Mouse (Mus musculus) liver, adult 2 months (tissue): ENCODE measurements around the gene Mfsd12. TPM values are rescaled to one million over a fixed set of nuclear protein-coding genes. Genes with fewer than 3 reads are reported as not detected.

Experiments used
- DNase-seq: peaks from one replicate; pipeline ENCODE4 v3.0.0-alpha.2; 2011; ENCODE audit warnings: low read depth, low spot score; ENCODE audit errors: extremely low read depth
- H3K27ac ChIP-seq: fragments of 200-500 bp; replicated peaks from 2 replicates; pipeline ENCODE4 v1.5.1; 2012; ENCODE audit warnings: low read depth, mild to moderate bottlenecking, control low read depth, inconsistent platforms, low read length; ENCODE audit not compliant: insufficient read depth
- H3K27me3 ChIP-seq: fragments of 200-500 bp; 2 replicates; pipeline ENCODE4 v1.6.1; 2012; ENCODE audit warnings: mild to moderate bottlenecking, moderate library complexity, low read length, inconsistent platforms; ENCODE audit not compliant: control insufficient read depth, insufficient read depth
- H3K36me3 ChIP-seq: fragments of 200-500 bp; 2 replicates; pipeline ENCODE4 v1.6.1; 2012; ENCODE audit warnings: low read length, inconsistent platforms; ENCODE audit not compliant: control insufficient read depth, insufficient read depth
- H3K4me1 ChIP-seq: fragments of 200-500 bp; 2 replicates; pipeline ENCODE4 v1.6.1; 2011; ENCODE audit warnings: low read length; ENCODE audit not compliant: control insufficient read depth, insufficient read depth
- H3K4me3 ChIP-seq: fragments of 200-500 bp; 2 replicates; pipeline ENCODE4 v1.5.1; 2011; ENCODE audit warnings: low read depth, mild to moderate bottlenecking, control low read depth, low read length, moderate library complexity; ENCODE audit not compliant: insufficient read depth
- H3K79me2 ChIP-seq: fragments of 200-500 bp; 2 replicates; pipeline ENCODE4 v1.6.1; 2012; ENCODE audit warnings: inconsistent platforms, mild to moderate bottlenecking, low read length, moderate library complexity; ENCODE audit not compliant: control insufficient read depth, insufficient read depth
- H3K9ac ChIP-seq: fragments of 200-500 bp; 2 replicates; pipeline ENCODE4 v1.6.1; 2012; ENCODE audit warnings: low read depth, mild to moderate bottlenecking, control low read depth, inconsistent platforms, low read length
- CTCF ChIP-seq: fragments of 200-500 bp; IDR thresholded peaks from 2 replicates; pipeline ENCODE4 v1.5.1; 2011; ENCODE audit warnings: low read depth, low read length, control low read depth
- POLR2A ChIP-seq: fragments of 200-500 bp; IDR thresholded peaks from 2 replicates; pipeline ENCODE4 v1.6.1; 2011; ENCODE audit warnings: low read length, control low read depth; ENCODE audit not compliant: insufficient read depth; ENCODE audit errors: extremely low read depth
- WGBS: fragments of 180-500 bp; shearing (Covaris S2); methylation state at CpG from one replicate; pipeline ENCODE4 v1.1.7; 2018; 5-methylcytosine and 5-hydroxymethylcytosine counted together
- polyA plus RNA-seq: library from polyadenylated mRNA; depleted of rRNA; stranded (reverse); fragments of >200 nt; gene quantifications from 2 replicates; pipeline ENCODE4 v1.2.3, GENCODE M21; 2012
- total RNA-seq: library from RNA; depleted of rRNA; stranded (reverse); fragments of >200 nt; gene quantifications from 2 replicates; pipeline ENCODE4 v1.2.3, GENCODE M21; 2014

Mfsd12 gene
- total and polyA plus RNA-seq, 2 experiments = 5.3 to 12.8 TPM

- TF ChIP-seq CTCF (no peak), POLR2A (no peak)
- 58% methylated on average over 17 of the region's 17 CpGs for WGBS
- H3K79me2 ChIP-seq = no peaks in the 10 kb centered on the region
These were observed 16.5 kb upstream of the Mfsd12 start for GRCm38 (mm10) chr10:81340551-81341332.

GRCm38 (mm10) chr10:81341333-81341949 lies 15.8 kb upstream of the Mfsd12 start:
- Histone ChIP-seq H3K79me2 (no peaks in the 10 kb centered on the region), H3K9ac (no peak overlapping the region), H3K4me3 (no peak overlapping the region), H3K36me3 (no peaks in the 10 kb centered on the region), H3K27me3 (peaks cover 8% of the 10 kb centered on the region), H3K27ac (no peak overlapping the region), H3K4me1 (no peaks in the 10 kb centered on the region)
- TF ChIP-seq POLR2A = no peak
- peak; percentile 83 for TF ChIP-seq CTCF
- WGBS = 36% methylated on average over 16 of the region's 16 CpGs
- no peak for DNase-seq

More at GRCm38 (mm10) chr10:81340551-81341332, 16.5 kb upstream of the Mfsd12 start:
- no peaks in the 10 kb centered on the region for H3K36me3 ChIP-seq
- no peak overlapping the region for H3K4me3 ChIP-seq
- H3K9ac ChIP-seq = no peak overlapping the region
- peaks cover 8% of the 10 kb centered on the region for H3K27me3 ChIP-seq
- no peak overlapping the region for H3K27ac ChIP-seq
- no peaks in the 10 kb centered on the region for H3K4me1 ChIP-seq
- DNase-seq = no peak

- Histone ChIP-seq H3K27me3 (peaks cover 8% of the 10 kb centered on the region), H3K4me3 (peak within 1 kb of the TSS; percentile 63), H3K9ac (peak within 1 kb of the TSS; percentile 73), H3K36me3 (no peaks in the 10 kb centered on the region; the same call in 1 of the 2 replicates), H3K27ac (no peak within 1 kb of the TSS), H3K4me1 (peaks cover 8% of the 10 kb centered on the region; the same call in 1 of the 2 replicates), H3K79me2 (no peaks in the 10 kb centered on the region)
- DNase-seq = no peak
- WGBS = 5% methylated on average over 60 of the region's 67 CpGs
- TF ChIP-seq CTCF (no peak), POLR2A (no peak)
These were observed 14.4 kb upstream of the Mfsd12 start, which contains the start of gene Gipc3 for GRCm38 (mm10) chr10:81342686-81343505. Gene Gipc3 (minus strand): TSS chr10:81343266.

GRCm38 (mm10) chr10:81344421-81345161 lies 12.7 kb upstream of the Mfsd12 start:
- H3K9ac ChIP-seq = no peak overlapping the region
- WGBS = 44% methylated on average over 8 of the region's 8 CpGs
- H3K79me2 ChIP-seq = no peaks in the 10 kb centered on the region
- no peak overlapping the region for H3K4me3 ChIP-seq
- DNase-seq = no peak
- no peaks in the 10 kb centered on the region; the same call in 1 of the 2 replicates for H3K36me3 ChIP-seq
- TF ChIP-seq CTCF (no peak), POLR2A (no peak)
- H3K27ac ChIP-seq = no peak overlapping the region
- peaks cover 12% of the 10 kb centered on the region; the same call in 1 of the 2 replicates for H3K4me1 ChIP-seq
- H3K27me3 ChIP-seq = peaks cover 8% of the 10 kb centered on the region

DNA sequence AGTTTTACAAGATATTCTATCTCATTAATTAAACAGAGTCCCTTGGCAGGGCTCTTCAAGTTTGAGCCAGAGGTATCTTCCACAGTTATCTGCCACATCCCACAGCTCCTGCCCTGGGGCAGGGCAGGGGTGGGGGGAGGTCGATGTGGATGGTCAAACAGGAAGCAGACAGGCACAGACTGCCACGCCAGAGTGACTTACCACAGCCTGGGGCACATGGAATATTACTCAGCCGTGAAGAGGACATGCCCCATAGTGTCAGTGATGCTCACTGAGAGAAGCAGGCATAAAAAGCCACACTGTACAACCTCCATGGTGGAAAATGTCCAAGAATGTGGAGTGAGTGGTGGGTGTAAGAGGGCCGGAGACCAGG lies 12.1 kb upstream of the Mfsd12 start:
- TF ChIP-seq CTCF (no peak), POLR2A (no peak)
- Histone ChIP-seq H3K4me3 (no peak overlapping the region), H3K27ac (no peak overlapping the region), H3K4me1 (peaks cover 15% of the 10 kb centered on the region; the same call in 1 of the 2 replicates), H3K36me3 (no peaks in the 10 kb centered on the region; the same call in 1 of the 2 replicates), H3K9ac (no peak overlapping the region), H3K79me2 (no peaks in the 10 kb centered on the region), H3K27me3 (peaks cover 8% of the 10 kb centered on the region)
- WGBS = 79% methylated on average over 4 of the region's 4 CpGs
- no peak for DNase-seq
